Comparison of ENCODE assay signal across 17 mouse cellular contexts in the genomic region with DNA sequence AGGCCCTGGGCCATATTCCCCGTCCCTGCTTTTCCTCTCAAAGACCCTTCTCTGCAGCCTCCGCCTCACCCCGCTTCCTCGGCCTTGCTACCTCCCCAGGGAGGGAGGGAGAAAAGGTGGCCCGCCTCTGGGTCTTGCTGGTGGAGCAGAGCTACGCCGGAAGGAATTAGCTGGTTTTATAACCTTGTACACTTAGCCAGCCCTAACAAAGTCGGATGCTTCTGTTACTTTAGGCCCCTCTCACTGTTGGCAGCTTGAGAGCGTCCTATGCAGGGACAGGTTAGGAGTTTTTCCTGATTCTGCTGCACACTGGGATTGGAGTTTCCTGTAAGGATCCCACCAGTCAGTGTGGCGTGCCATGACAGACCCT. TPM values are rescaled to one million over a fixed set of nuclear protein-coding genes. Genes with fewer than 3 reads are reported as not detected.
A peak's percentile ranks its signal among the peaks of the same experiment; 100 is the strongest.
DNase-seq lines count a peak whose midpoint lies in the region; ATAC-seq lines count a peak whose summit lies in the region.
"Had no signal": no experiment of that assay in that cellular context is flagged by ENCODE, and none has a peak within 500 bp of the region (broad histone marks: within the 10 kb centered on the region; RNA-seq: fewer than 3 reads in every experiment).

No protein-coding gene starts in this region.

- no peaks in the 10 kb centered on the region for H3K36me3 ChIP-seq in heart, embryonic 11.5 days (ENCODE audit: control insufficient read depth, insufficient read depth, low read length)
- no peaks in the 10 kb centered on the region for H3K36me3 ChIP-seq in midbrain, embryonic 10.5 days
- H3K36me3 ChIP-seq in midbrain, embryonic 15.5 days (replicated peaks): no peaks in the 10 kb centered on the region
- H3K36me3 ChIP-seq in hindbrain, embryonic 12.5 days: no peaks in the 10 kb centered on the region
- no peaks in the 10 kb centered on the region for H3K36me3 ChIP-seq in neural tube, embryonic 11.5 days (ENCODE audit: control insufficient read depth, insufficient read depth, low read length)
- H3K36me3 ChIP-seq: G1E; stomach, embryonic 15.5 days had no signal

- ATAC-seq in heart, embryonic 11.5 days (replicated peaks; ENCODE audit: insufficient number of reproducible peaks, low FRiP score, low TSS enrichment): no peak
- ATAC-seq in midbrain, embryonic 15.5 days (replicated peaks): no peak
- ATAC-seq in hindbrain, embryonic 12.5 days (ENCODE audit: low FRiP score): no peak
- ATAC-seq in neural tube, embryonic 11.5 days (ENCODE audit: insufficient read depth, low FRiP score, low TSS enrichment): no peak
- ATAC-seq: inflammation-experienced regulatory T-cells, adult 6 months had no signal

- H3K27ac ChIP-seq in heart, embryonic 11.5 days (ENCODE audit: low read depth, low read length): no peak overlapping the region
- no peak overlapping the region for H3K27ac ChIP-seq in midbrain, embryonic 10.5 days (replicated peaks)
- H3K27ac ChIP-seq in midbrain, embryonic 15.5 days: no peak overlapping the region
- H3K27ac ChIP-seq in hindbrain, embryonic 12.5 days: no peak overlapping the region
- H3K27ac ChIP-seq in neural tube, embryonic 11.5 days (ENCODE audit: low read depth, low read length): no peak overlapping the region
- H3K27ac ChIP-seq: left cerebral cortex, adult 2 months; liver, embryonic 14.5 days; stomach, embryonic 15.5 days had no signal

- H3K9ac ChIP-seq in heart, embryonic 11.5 days (ENCODE audit: low read depth, low read length): no peak overlapping the region
- H3K9ac ChIP-seq in midbrain, embryonic 15.5 days: no peak overlapping the region
- H3K9ac ChIP-seq in hindbrain, embryonic 12.5 days: no peak overlapping the region
- no peak overlapping the region for H3K9ac ChIP-seq in neural tube, embryonic 11.5 days (ENCODE audit: low read length)
- H3K9ac ChIP-seq: liver, embryonic 14.5 days; stomach, embryonic 15.5 days had no signal

- WGBS in heart, embryonic 11.5 days (ENCODE audit: insufficient replicate concordance): 21% methylated on average over 10 of the region's 10 CpGs
- WGBS in midbrain, embryonic 10.5 days: 6% methylated on average over 10 of the region's 10 CpGs
- WGBS in midbrain, embryonic 15.5 days: 12% methylated on average over 10 of the region's 10 CpGs
- WGBS in hindbrain, embryonic 12.5 days: 11% methylated on average over 10 of the region's 10 CpGs
- WGBS in neural tube, embryonic 11.5 days: 4% methylated on average over 10 of the region's 10 CpGs

- H3K4me1 ChIP-seq in heart, embryonic 11.5 days (ENCODE audit: control insufficient read depth, insufficient read depth, low read length): peaks cover 15% of the 10 kb centered on the region
- peaks cover 32% of the 10 kb centered on the region for H3K4me1 ChIP-seq in midbrain, embryonic 10.5 days
- peaks cover 27% of the 10 kb centered on the region for H3K4me1 ChIP-seq in midbrain, embryonic 15.5 days
- peaks cover 31% of the 10 kb centered on the region for H3K4me1 ChIP-seq in hindbrain, embryonic 12.5 days
- peaks cover 3% of the 10 kb centered on the region; the same call in 1 of the 2 replicates for H3K4me1 ChIP-seq in neural tube, embryonic 11.5 days (ENCODE audit: control insufficient read depth, insufficient read depth, low read length)

- no peaks in the 10 kb centered on the region for H3K9me3 ChIP-seq in heart, embryonic 11.5 days (replicated peaks; ENCODE audit: control insufficient read depth, low read length)
- H3K9me3 ChIP-seq in midbrain, embryonic 10.5 days (replicated peaks): no peaks in the 10 kb centered on the region
- H3K9me3 ChIP-seq in midbrain, embryonic 15.5 days: no peaks in the 10 kb centered on the region
- no peaks in the 10 kb centered on the region for H3K9me3 ChIP-seq in hindbrain, embryonic 12.5 days (replicated peaks)
- no peaks in the 10 kb centered on the region for H3K9me3 ChIP-seq in neural tube, embryonic 11.5 days (ENCODE audit: control insufficient read depth, low read length)
- H3K9me3 ChIP-seq: stomach, embryonic 15.5 days had no signal

- H3K4me3 ChIP-seq in heart, embryonic 11.5 days (ENCODE audit: low read depth, low read length): peak overlapping the region; percentile 53; the same call in 1 of the 2 replicates
- peak overlapping the region; percentile 59 for H3K4me3 ChIP-seq in midbrain, embryonic 10.5 days
- no peak overlapping the region for H3K4me3 ChIP-seq in midbrain, embryonic 15.5 days
- peak overlapping the region; percentile 1; the same call in 1 of the 2 replicates for H3K4me3 ChIP-seq in hindbrain, embryonic 12.5 days
- H3K4me3 ChIP-seq in neural tube, embryonic 11.5 days (ENCODE audit: low read depth, low read length): no peak overlapping the region
- H3K4me3 ChIP-seq: left cerebral cortex, adult 2 months; stomach, embryonic 15.5 days had no signal

- peak overlapping the region; percentile 54; the same call in 1 of the 2 replicates for H3K4me2 ChIP-seq in heart, embryonic 11.5 days
- no peak overlapping the region for H3K4me2 ChIP-seq in midbrain, embryonic 15.5 days
- H3K4me2 ChIP-seq in hindbrain, embryonic 12.5 days (replicated peaks): no peak overlapping the region
- no peak overlapping the region for H3K4me2 ChIP-seq in neural tube, embryonic 11.5 days (ENCODE audit: low read depth)
- H3K4me2 ChIP-seq: stomach, embryonic 15.5 days had no signal

- DNase-seq in heart, adult 8-10 months (ENCODE audit: low spot score): no peak
- peak; percentile 53 for DNase-seq in midbrain, embryonic 10.5 days (ENCODE audit: low spot score)
- DNase-seq in neural tube, embryonic 11.5 days (ENCODE audit: low spot score): peak; percentile 49
- DNase-seq in liver: no peak
- DNase-seq in T-cell, adult 2 months (ENCODE audit: low spot score): no peak
- DNase-seq: cerebellum, adult 18-20 months; thymus, postnatal 14 days had no signal

- peaks cover 91% of the 10 kb centered on the region for H3K27me3 ChIP-seq in heart, embryonic 11.5 days (ENCODE audit: control insufficient read depth, insufficient read depth, low read length)
- peaks cover 100% of the 10 kb centered on the region for H3K27me3 ChIP-seq in midbrain, embryonic 10.5 days (ENCODE audit: low read depth, poor library complexity, severe bottlenecking)
- peaks cover 89% of the 10 kb centered on the region for H3K27me3 ChIP-seq in midbrain, embryonic 15.5 days (replicated peaks)
- peaks cover 97% of the 10 kb centered on the region for H3K27me3 ChIP-seq in hindbrain, embryonic 12.5 days
- H3K27me3 ChIP-seq in neural tube, embryonic 11.5 days (ENCODE audit: control insufficient read depth, insufficient read depth, low read length): peaks cover 79% of the 10 kb centered on the region

RNA-seq across cellular contexts. Expression of a gene that starts 1.7 kb away (rescaled TPM):
- 0.14 TPM in 1 of 2 replicates, not detected in the other for polyA plus RNA-seq in heart, embryonic 11.5 days (2014; fragmentation: Nextera tagmentation; extraction: Ambion mirVana)
- under 1 TPM; 0.37 to 0.78 (median 0.38) TPM for total RNA-seq in heart, adult 8-10 months (2022)
- 0.19 and 0.48 TPM in 2 replicates for polyA plus RNA-seq in midbrain, embryonic 10.5 days (2016; fragmentation: Nextera tagmentation; extraction: Ambion mirVana)
- polyA plus RNA-seq in midbrain, embryonic 15.5 days (2015; fragmentation: Nextera tagmentation; extraction: Ambion mirVana): 0.19 and 0.23 TPM in 2 replicates
- 1.9 and 2.3 TPM in 2 replicates for polyA plus RNA-seq in hindbrain, embryonic 12.5 days (2016; fragmentation: Nextera tagmentation; extraction: Ambion mirVana)
- 0.28 and 0.37 TPM in 2 replicates for polyA plus RNA-seq in neural tube, embryonic 11.5 days (2014; fragmentation: Nextera tagmentation; extraction: Ambion mirVana)
- total RNA-seq: G1E; granulocyte monocyte progenitor cell, adult 5-6 weeks had no signal
- polyA plus RNA-seq: G1E; inflammation-experienced regulatory T-cells, adult 6 months; liver, embryonic 14.5 days; small intestine, adult 2 months; stomach, embryonic 15.5 days had no signal

RNA-seq across cellular contexts. Expression of a gene that starts 13.1 kb away (rescaled TPM):
- polyA plus RNA-seq in heart, embryonic 11.5 days (2014; fragmentation: Nextera tagmentation; extraction: Ambion mirVana): 9.8 and 12.7 TPM in 2 replicates
- total RNA-seq in heart, adult 8-10 months (2022): 10 to 100 TPM; 13.9 to 20.3 (median 17.1) TPM
- 14.9 and 15.8 TPM in 2 replicates for polyA plus RNA-seq in midbrain, embryonic 10.5 days (2016; fragmentation: Nextera tagmentation; extraction: Ambion mirVana)
- 8.9 and 10.8 TPM in 2 replicates for polyA plus RNA-seq in midbrain, embryonic 15.5 days (2015; fragmentation: Nextera tagmentation; extraction: Ambion mirVana)
- 13.2 and 14.6 TPM in 2 replicates for polyA plus RNA-seq in hindbrain, embryonic 12.5 days (2016; fragmentation: Nextera tagmentation; extraction: Ambion mirVana)
- 8.6 and 11.2 TPM in 2 replicates for polyA plus RNA-seq in neural tube, embryonic 11.5 days (2014; fragmentation: Nextera tagmentation; extraction: Ambion mirVana)

Comparison
In these comparisons a context has a peak if more than half of its experiments do, and no peak if none do; other contexts are left out.
1. H3K4me3 ChIP-seq: peak in heart, embryonic 11.5 days (single experiment), midbrain, embryonic 10.5 days (single experiment) and hindbrain, embryonic 12.5 days (single experiment); none in midbrain, embryonic 15.5 days (single experiment) and neural tube, embryonic 11.5 days (single experiment).
2. DNase-seq: peak in midbrain, embryonic 10.5 days (single experiment) and neural tube, embryonic 11.5 days (single experiment); none in heart, adult 8-10 months (single experiment), liver (single experiment) and T-cell, adult 2 months (single experiment).